Mouse (Mus musculus) G1E (cell line): ENCODE data around the gene Gm17334.

Experiments
- CTCF ChIP-seq: IDR thresholded peaks from 2 replicates; pipeline ENCODE4 v1.5.1; 2012; ENCODE audit warnings: low read depth, low read length, inconsistent platforms, mixed read lengths
- GATA1 ChIP-seq: IDR thresholded peaks from 2 replicates; pipeline ENCODE4 v1.6.1; 2012; ENCODE audit warnings: borderline replicate concordance, low read length, inconsistent platforms, mixed read lengths
- POLR2AphosphoS5 ChIP-seq: IDR thresholded peaks from 2 replicates; pipeline ENCODE4 v1.6.1; 2012; ENCODE audit warnings: low read depth, low read length, inconsistent platforms; ENCODE audit not compliant: insufficient replicate concordance
- TAL1 ChIP-seq: conservative IDR thresholded peaks from 2 replicates; pipeline ENCODE4 v1.6.1; 2012; ENCODE audit warnings: low read depth, low read length, inconsistent platforms, mixed read lengths

- TF ChIP-seq CTCF (no peak), GATA1 (no peak), POLR2AphosphoS5 (no peak), TAL1 (no peak)
These were observed 43.9 kb upstream of the Gm17334 start for GRCm38 (mm10) chr11:53816841-53817375.
